Mouse (Mus musculus) C2C12 (cell line): ENCODE results near the gene Zfp184.

ENCODE experiments used
- CEBPB ChIP-seq: IDR thresholded peaks from one replicate; pipeline ENCODE4 v1.6.1; 2011; ENCODE audit warnings: low read depth, mild to moderate bottlenecking, control low read depth, moderate library complexity
- CTCF ChIP-seq: IDR thresholded peaks from one replicate; pipeline ENCODE4 v1.5.1; 2011; ENCODE audit not compliant: control insufficient read depth, insufficient read depth, insufficient read length
- FOSL1 ChIP-seq: IDR thresholded peaks from one replicate; pipeline ENCODE4 v1.8.0; 2011; ENCODE audit warnings: mild to moderate bottlenecking, low read length; ENCODE audit not compliant: poor library complexity, insufficient read depth, severe bottlenecking
- MAX ChIP-seq: IDR thresholded peaks from one replicate; pipeline ENCODE4 v1.6.1; 2011; ENCODE audit warnings: mild to moderate bottlenecking, control low read depth
- MYOD1 ChIP-seq: IDR thresholded peaks from one replicate; pipeline ENCODE4 v1.6.1; 2011; ENCODE audit warnings: low read depth; ENCODE audit not compliant: control insufficient read depth, insufficient read length
- MYOG ChIP-seq: IDR thresholded peaks from one replicate; pipeline ENCODE4 v1.6.1; 2011; ENCODE audit not compliant: control insufficient read depth, insufficient read length; ENCODE audit errors: extremely low read depth
- USF1 ChIP-seq: IDR thresholded peaks from one replicate; pipeline ENCODE4 v1.6.1; 2011; ENCODE audit warnings: low read depth, mild to moderate bottlenecking, control low read depth, moderate library complexity

GRCm38 (mm10) chr13:21931740-21932139 is 13.2 kb upstream of the Zfp184 start:
- TF ChIP-seq CTCF (no peak), USF1 (no peak), CEBPB (no peak), MYOD1 (no peak), MAX (no peak), FOSL1 (no peak), MYOG (no peak)
